Mouse (Mus musculus): ENCODE measurements at regions not wholly inside any gene's neighbourhood (a gene's known extent, or its start where the extent isn't known, plus 50 kb on each side); places are given as distances from the start of the nearest gene placed in this dataset.

GRCm38 (mm10) chrX:99287988-99288387, 152.1 kb downstream of the Efnb1 start:
- DNase-seq: no peak

DNA sequence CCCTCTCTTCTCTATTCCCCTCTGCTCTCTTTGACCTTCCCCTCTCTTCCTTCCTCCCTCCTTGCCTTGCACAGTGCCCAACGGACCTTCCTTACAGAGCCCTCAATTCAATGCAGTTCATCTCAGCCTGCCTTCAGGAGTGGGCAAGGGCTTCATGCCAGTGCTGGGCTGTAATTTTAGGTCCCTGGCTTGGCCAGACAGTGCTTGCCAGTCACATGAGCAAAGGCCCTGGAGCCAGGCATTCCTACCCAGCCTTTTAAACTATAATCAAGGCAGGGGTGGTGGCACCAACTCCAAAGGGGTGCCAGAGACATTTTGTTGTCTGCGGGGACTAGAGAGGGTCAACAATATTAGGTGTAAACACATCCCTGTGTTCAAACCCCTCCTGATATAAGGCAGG, 150.9 kb downstream of the Efnb1 start:
- DNase-seq: no peak

- peak; percentile 45 for DNase-seq
These were observed 149.7 kb downstream of the Efnb1 start for GRCm38 (mm10) chrX:99285611-99286010.

GRCm38 (mm10) chrX:99280991-99281390, 145.1 kb downstream of the Efnb1 start:
- DNase-seq: no peak

DNA sequence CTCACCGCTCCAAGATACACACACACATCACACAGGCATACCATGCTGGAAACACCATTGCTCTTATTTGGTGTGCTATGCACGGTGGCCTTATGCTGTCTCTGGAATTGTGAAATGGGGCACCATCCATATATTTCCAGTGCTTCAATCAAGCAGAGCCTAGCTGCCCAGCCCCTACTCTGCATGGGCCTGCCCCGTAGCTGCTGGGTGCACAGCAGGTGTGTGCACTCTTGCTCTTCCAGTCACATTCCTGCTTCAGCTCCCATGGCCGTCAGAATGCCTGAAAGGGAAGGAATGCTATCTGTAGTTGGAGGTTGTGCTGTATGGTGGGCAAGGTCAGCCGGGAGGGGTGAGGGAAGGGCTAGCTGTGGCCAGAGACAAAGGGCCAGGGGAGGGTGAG, 144.6 kb downstream of the Efnb1 start:
- DNase-seq: no peak

GRCm38 (mm10) chrX:99275536-99275935, 139.6 kb downstream of the Efnb1 start:
- DNase-seq: no peak

GRCm38 (mm10) chrX:99271908-99272307, 136.0 kb downstream of the Efnb1 start:
- DNase-seq: no peak

GRCm38 (mm10) chrX:99249038-99249607, 113.2 kb downstream of the Efnb1 start:
- DNase-seq: no peak

GRCm38 (mm10) chrX:99248181-99248580, 112.3 kb downstream of the Efnb1 start:
- no peak for DNase-seq

- no peak for DNase-seq
These were observed 110.8 kb downstream of the Efnb1 start for GRCm38 (mm10) chrX:99246704-99247103.

DNA sequence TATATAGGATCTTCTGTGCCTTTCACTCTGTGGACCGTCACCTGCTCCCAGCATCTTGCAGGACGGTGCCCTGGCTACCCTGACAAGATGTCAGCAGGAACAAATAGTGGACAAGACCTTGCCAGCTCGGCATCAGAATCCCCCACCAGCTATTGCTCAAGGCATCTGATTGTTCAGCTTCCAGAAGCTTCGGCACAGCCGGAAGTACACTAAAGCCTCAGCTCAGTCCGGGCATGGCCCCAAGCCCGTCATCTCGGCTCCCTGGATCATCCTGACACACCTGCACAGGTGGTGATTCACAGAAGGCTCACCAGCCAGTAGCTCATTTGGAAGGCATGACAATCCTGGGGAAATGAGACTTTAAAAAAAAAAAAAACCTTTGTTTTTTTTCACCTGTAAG, 110.1 kb downstream of the Efnb1 start:
- no peak for DNase-seq

DNA sequence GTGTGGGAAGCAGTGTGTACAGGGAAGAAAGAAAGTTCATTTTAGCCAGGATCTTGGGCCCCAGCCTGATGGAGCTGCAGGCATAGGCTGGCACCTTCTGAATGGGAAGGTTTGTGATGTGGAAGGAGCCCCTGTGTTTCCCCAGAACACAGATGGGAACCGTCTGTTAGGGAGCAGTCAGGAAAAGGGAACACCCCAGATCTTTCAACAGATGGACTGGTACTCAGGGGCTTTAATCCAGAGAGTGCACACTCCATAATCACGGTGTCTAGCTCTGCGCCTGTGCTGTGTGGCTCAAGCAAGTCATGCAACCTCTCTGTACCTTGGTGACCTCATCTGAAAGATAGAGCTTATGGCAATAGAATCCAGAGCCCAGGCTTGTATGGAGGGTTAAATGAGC, 109.6 kb downstream of the Efnb1 start:
- no peak for DNase-seq

DNA sequence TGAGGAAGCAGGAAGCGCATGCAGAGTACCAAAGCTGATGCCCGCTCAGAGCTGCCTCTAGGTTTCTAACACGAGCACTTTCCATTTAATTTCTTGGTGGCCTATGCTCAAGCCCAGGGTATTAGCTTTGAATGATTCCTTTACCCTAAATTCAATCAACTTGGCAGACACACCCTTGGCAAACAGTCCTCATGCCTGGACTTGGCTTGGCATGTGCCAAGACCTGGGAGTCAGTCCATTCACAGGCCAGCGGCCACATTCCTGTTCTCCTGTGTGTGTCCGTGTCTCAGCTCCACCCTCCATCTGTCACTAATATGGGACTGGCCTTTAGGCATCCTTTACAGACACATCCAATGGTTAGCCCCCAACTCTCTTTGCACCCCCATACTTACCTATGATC, 107.3 kb downstream of the Efnb1 start:
- no peak for DNase-seq

GRCm38 (mm10) chrX:99241684-99242118, 105.8 kb downstream of the Efnb1 start:
- no peak for DNase-seq

GRCm38 (mm10) chrX:99233035-99233434, 97.1 kb downstream of the Efnb1 start:
- DNase-seq: peak; percentile 31

GRCm38 (mm10) chrX:99232331-99232730, 96.4 kb downstream of the Efnb1 start:
- no peak for DNase-seq

DNA sequence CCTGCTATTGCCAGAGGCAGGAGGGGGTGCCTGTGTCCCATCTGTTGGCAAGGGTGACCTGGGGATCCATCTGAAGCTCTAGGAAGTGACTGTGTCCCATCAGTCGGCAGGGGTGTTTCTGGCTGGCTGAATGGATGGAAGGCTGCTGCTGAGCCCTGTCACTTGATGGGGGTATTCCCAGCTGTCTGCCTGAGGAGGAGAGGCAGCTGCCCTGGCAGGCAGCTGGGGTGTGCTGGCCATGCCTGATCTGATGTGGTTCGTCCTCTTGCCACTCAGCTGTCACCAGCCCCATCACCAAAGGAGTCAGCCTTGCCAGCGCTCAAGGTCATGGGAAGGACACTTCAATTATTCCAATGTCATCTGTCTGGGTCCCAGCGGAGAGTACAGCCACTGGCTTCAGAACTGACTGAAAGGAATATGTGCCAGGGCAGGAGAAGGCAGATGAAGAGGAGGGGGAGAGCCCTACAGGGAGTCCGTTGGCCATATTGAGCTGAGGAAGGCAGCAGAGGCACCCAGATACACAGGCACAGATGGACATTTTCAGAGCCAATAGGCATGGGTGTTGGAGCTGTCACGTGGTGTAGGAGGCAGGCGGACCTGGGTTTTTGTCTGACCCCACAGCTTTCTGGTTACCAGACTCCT, 89.3 kb downstream of the Efnb1 start:
- no peak for DNase-seq

- no peak for DNase-seq
These were observed 86.1 kb downstream of the Efnb1 start for GRCm38 (mm10) chrX:99222017-99222416.

- DNase-seq: no peak
These were observed 84.9 kb downstream of the Efnb1 start for GRCm38 (mm10) chrX:99220674-99221455.

- DNase-seq: no peak
These were observed 82.3 kb downstream of the Efnb1 start for GRCm38 (mm10) chrX:99218213-99218612.

DNA sequence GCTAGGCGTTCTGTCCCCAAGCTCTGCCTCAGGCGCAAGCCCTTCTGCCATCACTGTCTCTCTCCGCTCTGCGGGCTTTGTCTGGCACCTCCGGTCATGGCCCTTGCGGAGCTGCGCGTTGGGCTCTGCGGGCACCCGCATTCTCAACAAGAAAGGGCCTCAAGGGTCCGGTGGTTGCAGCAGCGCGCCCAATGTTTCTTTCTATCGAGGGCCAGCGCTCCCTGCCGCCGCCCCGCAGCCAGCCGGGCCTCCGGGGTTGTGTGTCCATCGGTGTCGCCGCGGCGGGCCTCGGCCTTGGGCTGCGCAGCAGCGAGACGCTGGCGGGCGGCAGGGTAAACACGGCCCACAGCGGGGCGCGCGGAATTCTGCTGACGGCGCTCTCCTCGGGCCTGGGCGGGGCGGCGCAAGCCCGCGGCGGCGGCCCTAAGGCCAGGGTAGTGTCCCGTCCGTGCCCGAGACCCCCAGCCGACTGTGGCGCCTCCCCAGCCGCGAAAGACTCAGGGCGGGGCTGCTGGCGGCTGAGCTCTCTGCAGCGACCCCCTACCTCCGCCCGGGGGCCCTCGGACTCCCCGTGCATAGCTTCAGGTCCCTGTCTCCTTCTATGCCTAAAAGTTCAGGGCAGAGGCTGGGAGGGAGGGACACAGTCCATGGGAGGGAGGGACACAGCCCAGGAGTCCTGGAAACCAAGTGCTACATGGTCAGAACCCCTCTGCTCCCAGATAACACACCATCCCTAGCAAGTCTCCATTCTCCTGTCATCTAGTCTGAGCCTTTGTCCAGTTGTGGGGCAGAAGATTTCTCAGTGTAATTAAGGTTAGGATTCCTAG, 80.9 kb downstream of the Efnb1 start:
- no peak for DNase-seq

- no peak for DNase-seq
These were observed 80.0 kb downstream of the Efnb1 start for GRCm38 (mm10) chrX:99215931-99216330.

GRCm38 (mm10) chrX:99215111-99215510, 79.2 kb downstream of the Efnb1 start:
- DNase-seq: no peak

Data from kidney, adult 11 months (tissue).